Mouse (Mus musculus): Measurements from ENCODE around the gene Bcl2l2. TPM values are rescaled to one million over a fixed set of nuclear protein-coding genes. Genes with fewer than 3 reads are reported as not detected.

Bcl2l2 gene
- polyA plus RNA-seq (2017; shearing (Covaris generic)), result 0.34 TPM

DNA sequence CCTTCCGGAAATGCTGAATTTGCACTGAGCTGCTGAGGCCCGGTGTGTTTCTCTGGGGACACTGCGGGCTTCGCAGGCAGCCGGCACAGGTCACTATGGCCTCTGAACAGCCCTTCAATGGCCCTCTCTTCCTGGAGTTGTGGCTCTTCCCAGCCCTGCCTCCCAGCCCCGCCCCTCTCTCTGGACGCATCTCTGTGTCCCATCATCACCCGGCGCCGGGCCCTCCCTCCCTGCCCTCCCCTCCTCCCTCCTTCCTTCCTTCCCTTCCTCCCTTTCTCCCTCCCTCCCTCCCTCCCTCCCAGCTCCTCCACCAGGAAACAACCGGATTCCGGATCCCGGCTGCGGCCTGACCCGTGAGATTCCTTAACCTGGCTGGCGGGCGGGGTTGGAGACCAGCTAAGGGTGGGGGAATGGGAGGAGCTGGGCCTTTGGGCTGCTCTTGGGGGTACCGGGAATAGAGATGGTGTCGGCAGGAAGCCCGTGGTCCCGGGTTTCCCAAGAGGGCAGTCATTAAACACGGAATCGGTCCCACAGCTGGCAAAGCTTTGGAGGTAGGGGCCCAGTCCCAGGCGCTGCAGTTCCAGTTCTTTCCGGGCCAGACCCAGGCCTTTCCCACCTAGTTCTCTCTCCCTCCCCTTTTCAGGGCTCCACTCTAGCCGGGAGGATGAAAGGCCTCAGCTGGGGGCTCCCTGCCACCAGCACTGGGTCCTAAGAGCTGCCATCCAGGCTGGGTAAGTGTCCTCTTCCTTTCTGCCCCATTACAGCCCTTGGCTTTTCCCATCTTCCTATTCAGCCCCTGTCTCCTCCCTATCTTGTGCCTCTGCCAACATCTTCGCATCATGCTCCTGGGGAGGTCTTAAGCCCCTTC is at the start of gene Bcl2l2, which contains the start of gene Gm20521:
Gene Bcl2l2, plus strand, starts transcription at position 224 of the 868 bp plus-strand sequence.
Gene Gm20521, plus strand, starts transcription at position 288 of the 868 bp plus-strand sequence.

DNA sequence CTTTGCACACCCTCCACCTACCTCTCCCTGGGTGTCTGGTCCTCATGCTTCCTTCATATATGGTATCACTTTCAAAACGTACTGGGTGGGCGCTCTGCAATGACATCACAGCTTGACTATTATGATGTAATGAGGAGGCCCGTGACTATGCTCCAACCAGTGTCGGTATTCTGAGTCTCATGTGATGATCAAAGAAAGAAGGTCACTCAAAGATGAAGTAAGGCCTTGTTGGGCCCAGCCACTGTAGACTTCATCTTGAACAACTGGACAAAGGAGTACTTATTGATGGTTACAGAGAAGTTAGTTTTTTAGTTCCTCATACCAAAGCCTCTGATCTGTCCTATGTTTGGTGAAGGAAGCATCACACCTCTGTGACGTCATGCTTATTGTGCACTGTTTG is 12.3 kb upstream of the Bcl2l2 start, which contains the start of gene Homez:
Gene Homez, minus strand, starts transcription at position 101 of the 400 bp plus-strand sequence.

DNA sequence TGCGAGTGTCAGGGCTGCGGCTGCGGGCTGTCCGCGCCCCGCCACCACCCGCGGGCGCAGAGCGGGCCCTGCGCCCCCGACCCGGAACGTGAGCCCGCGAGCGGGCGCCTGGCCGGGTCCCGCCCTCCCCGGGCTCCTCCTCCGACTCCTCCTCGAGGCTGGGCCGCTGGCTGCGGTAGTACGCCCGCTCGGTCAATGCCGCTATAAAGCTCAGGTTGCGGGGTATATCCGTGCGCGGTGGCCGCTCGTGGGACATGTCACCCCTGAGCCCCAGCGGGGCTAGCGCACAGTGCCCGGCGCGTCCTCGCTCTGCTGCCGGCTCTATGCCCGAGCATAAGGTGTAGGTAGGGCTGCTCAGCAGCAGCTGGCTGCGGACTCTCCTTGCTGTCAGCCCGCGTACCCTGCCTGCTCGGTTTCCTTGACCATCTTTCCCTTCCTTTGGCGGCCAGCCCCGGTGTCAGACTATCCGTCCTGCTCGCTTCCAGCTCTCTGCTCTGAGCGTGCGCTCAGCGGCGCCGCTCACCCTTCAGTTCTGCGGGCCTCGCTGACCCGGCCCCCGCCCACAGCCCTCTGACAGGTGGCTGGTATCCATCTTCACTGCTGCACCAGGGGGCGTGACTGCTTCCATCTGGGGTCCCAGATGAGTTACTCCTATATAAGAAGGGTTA is 6.0 kb upstream of the Bcl2l2 start, which contains the start of gene Ppp1r3e:
Gene Ppp1r3e, minus strand, starts transcription at position 503 of the 668 bp plus-strand sequence.

GRCm38 (mm10) chr14:54892200-54892599 is 9.0 kb downstream of the Bcl2l2 start, which contains the start of gene Pabpn1:
Gene Pabpn1, plus strand, starts transcription at chr14:54892500.

GRCm38 (mm10) chr14:54912886-54913285 is 29.7 kb downstream of the Bcl2l2 start, which contains the start of gene Slc22a17:
Gene Slc22a17, minus strand, starts transcription at chr14:54913132.

GRCm38 (mm10) chr14:54925349-54926342 is 42.5 kb downstream of the Bcl2l2 start, which contains the start of gene Efs:
Gene Efs, minus strand, starts transcription at chr14:54926126.

GRCm38 (mm10) chr14:54932645-54933150 is 49.5 kb downstream of the Bcl2l2 start, which contains the start of gene Il25:
Gene Il25, plus strand, starts transcription at chr14:54932695.

DNA sequence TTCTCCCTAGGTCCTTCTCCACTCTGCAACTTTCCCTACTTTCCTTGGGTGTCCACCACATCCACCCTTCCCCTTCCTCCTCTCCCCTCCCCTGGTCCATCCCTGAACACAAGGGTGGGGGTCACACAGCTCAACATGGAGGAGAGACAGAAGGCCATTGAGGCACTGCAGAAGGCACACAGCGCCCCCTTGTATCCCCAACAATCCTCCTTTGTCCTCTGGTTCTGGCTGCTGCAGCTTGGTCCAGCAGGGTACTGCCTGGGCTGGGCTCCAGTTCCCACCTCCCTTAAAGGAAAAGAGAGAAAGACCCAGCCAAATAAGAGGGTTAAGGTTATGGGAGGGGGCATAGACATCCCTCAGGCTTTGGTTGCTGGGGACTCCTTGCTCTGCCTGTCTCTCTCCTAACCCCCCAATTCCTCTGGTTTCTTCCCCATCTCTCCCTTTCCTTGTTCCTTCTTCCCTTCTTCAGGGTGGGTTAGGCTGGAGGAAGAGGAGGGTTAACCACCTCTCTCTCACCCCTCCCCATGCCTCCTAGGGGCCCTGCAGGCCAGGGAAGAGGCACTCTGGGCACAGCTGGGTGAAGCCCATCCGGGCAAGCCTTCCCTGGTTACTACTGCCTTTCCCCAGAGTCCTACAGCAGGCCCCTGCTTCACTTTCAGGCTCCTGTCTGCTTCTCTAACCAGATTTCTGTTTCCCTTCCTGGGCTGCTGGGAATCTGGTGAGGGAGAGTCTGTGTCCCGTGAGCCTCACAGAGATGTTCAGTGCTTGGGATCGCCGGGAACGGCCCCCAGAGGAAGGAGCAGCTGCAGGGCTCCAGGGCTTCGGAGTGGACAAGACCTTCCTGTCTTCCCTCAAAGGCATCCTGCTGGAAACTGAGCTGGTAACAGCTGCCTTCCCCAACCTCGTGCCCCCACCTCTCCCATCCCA is 53.0 kb downstream of the Bcl2l2 start, which contains the start of gene Cmtm5:
Gene Cmtm5, plus strand, starts transcription at position 358 of the 927 bp plus-strand sequence.

Other genes with a start within 250 kb of the Bcl2l2 start
- gene Gm17606, start 242.4 kb upstream of the Bcl2l2 start, polyA plus RNA-seq (2017; shearing (Covaris generic)), result not detected
- 1.9 TPM for gene Cdh24, start 242.0 kb upstream of the Bcl2l2 start, polyA plus RNA-seq (2017; shearing (Covaris generic))
- gene 1700123O20Rik, start 197.2 kb upstream of the Bcl2l2 start, polyA plus RNA-seq (2017; shearing (Covaris generic)), result 79.9 TPM
- 108 TPM for gene Acin1, start 196.4 kb upstream of the Bcl2l2 start, polyA plus RNA-seq (2017; shearing (Covaris generic))
- not detected for gene Gm29776, start 184.5 kb upstream of the Bcl2l2 start, polyA plus RNA-seq (2017; shearing (Covaris generic))
- gene Cebpe, start 171.2 kb upstream of the Bcl2l2 start, polyA plus RNA-seq (2017; shearing (Covaris generic)), result not detected
- gene Slc7a8, start 101.4 kb upstream of the Bcl2l2 start, polyA plus RNA-seq (2017; shearing (Covaris generic)), result 0.34 TPM
- gene Rnf212b, start 69.2 kb upstream of the Bcl2l2 start, polyA plus RNA-seq (2017; shearing (Covaris generic)), result not detected
- gene Homez, start 12.4 kb upstream of the Bcl2l2 start, polyA plus RNA-seq (2017; shearing (Covaris generic)), result 11.9 TPM
- 1.3 TPM for gene Ppp1r3e, start 5.8 kb upstream of the Bcl2l2 start, polyA plus RNA-seq (2017; shearing (Covaris generic))
- not detected for gene Gm20521, start 64 bp downstream of the Bcl2l2 start, polyA plus RNA-seq (2017; shearing (Covaris generic))
- gene Pabpn1, start 9.1 kb downstream of the Bcl2l2 start, polyA plus RNA-seq (2017; shearing (Covaris generic)), result 243 TPM
- 6.7 TPM for gene Slc22a17, start 29.8 kb downstream of the Bcl2l2 start, polyA plus RNA-seq (2017; shearing (Covaris generic))
- not detected for gene Efs, start 42.7 kb downstream of the Bcl2l2 start, polyA plus RNA-seq (2017; shearing (Covaris generic))
- not detected for gene Il25, start 49.3 kb downstream of the Bcl2l2 start, polyA plus RNA-seq (2017; shearing (Covaris generic))
- 0.29 TPM for gene Cmtm5, start 52.9 kb downstream of the Bcl2l2 start, polyA plus RNA-seq (2017; shearing (Covaris generic))
- gene Myh6, start 83.5 kb downstream of the Bcl2l2 start, polyA plus RNA-seq (2017; shearing (Covaris generic)), result not detected
- gene Gm17428, start 93.6 kb downstream of the Bcl2l2 start, polyA plus RNA-seq (2017; shearing (Covaris generic)), result not detected
- gene Myh7, start 111.2 kb downstream of the Bcl2l2 start, polyA plus RNA-seq (2017; shearing (Covaris generic)), result not detected
- gene Ngdn, start 132.1 kb downstream of the Bcl2l2 start, polyA plus RNA-seq (2017; shearing (Covaris generic)), result 130 TPM
- 7.6 TPM for gene Zfhx2, start 208.9 kb downstream of the Bcl2l2 start, polyA plus RNA-seq (2017; shearing (Covaris generic))
- gene Thtpa, start 211.4 kb downstream of the Bcl2l2 start, polyA plus RNA-seq (2017; shearing (Covaris generic)), result 13.9 TPM
- gene Ap1g2, start 223.2 kb downstream of the Bcl2l2 start, polyA plus RNA-seq (2017; shearing (Covaris generic)), result 161 TPM
- 0.06 TPM for gene Jph4, start 233.6 kb downstream of the Bcl2l2 start, polyA plus RNA-seq (2017; shearing (Covaris generic))

All from CD4-positive, CD25-positive, alpha-beta regulatory T cell (primary cell).